Mouse (Mus musculus): ENCODE data around the gene Cd55.
"Not testable (repeated sequence)": the region's sequence is repeated elsewhere in the genome, so short reads cannot be mapped to it uniquely, and the experiment has no call there.

The Cd55 gene

GRCm38 (mm10) chr1:130462084-130462861 lies at the start of gene Cd55:
Gene Cd55, minus strand, starts transcription at chr1:130462744.
- peak; percentile 73 for ATAC-seq (ENCODE audit: insufficient number of reproducible peaks, low FRiP score, low TSS enrichment)

GRCm38 (mm10) chr1:130511823-130512370 lies 49.4 kb upstream of the Cd55 start:
- no peak for ATAC-seq (ENCODE audit: insufficient number of reproducible peaks, low FRiP score, low TSS enrichment)

GRCm38 (mm10) chr1:130508957-130509350 lies 46.4 kb upstream of the Cd55 start:
- no peak for ATAC-seq (ENCODE audit: insufficient number of reproducible peaks, low FRiP score, low TSS enrichment)

GRCm38 (mm10) chr1:130508030-130508956 lies 45.7 kb upstream of the Cd55 start:
- no peak for ATAC-seq (ENCODE audit: insufficient number of reproducible peaks, low FRiP score, low TSS enrichment)

- no peak for ATAC-seq (ENCODE audit: insufficient number of reproducible peaks, low FRiP score, low TSS enrichment)
Measured at GRCm38 (mm10) chr1:130507408-130507807, 44.9 kb upstream of the Cd55 start.

GRCm38 (mm10) chr1:130499962-130500361 lies 37.4 kb upstream of the Cd55 start:
- ATAC-seq (ENCODE audit: insufficient number of reproducible peaks, low FRiP score, low TSS enrichment), result no peak

GRCm38 (mm10) chr1:130498331-130498730 lies 35.8 kb upstream of the Cd55 start:
- ATAC-seq (ENCODE audit: insufficient number of reproducible peaks, low FRiP score, low TSS enrichment), result no peak

- ATAC-seq (ENCODE audit: insufficient number of reproducible peaks, low FRiP score, low TSS enrichment), result no peak
Measured at GRCm38 (mm10) chr1:130486816-130487545, 24.4 kb upstream of the Cd55 start.

- ATAC-seq (ENCODE audit: insufficient number of reproducible peaks, low FRiP score, low TSS enrichment), result no peak
Measured at GRCm38 (mm10) chr1:130485828-130486620, 23.5 kb upstream of the Cd55 start.

GRCm38 (mm10) chr1:130485376-130485775 lies 22.8 kb upstream of the Cd55 start:
- no peak for ATAC-seq (ENCODE audit: insufficient number of reproducible peaks, low FRiP score, low TSS enrichment)

GRCm38 (mm10) chr1:130474936-130475335 lies 12.4 kb upstream of the Cd55 start:
- ATAC-seq (ENCODE audit: insufficient number of reproducible peaks, low FRiP score, low TSS enrichment), result no peak

- ATAC-seq (ENCODE audit: insufficient number of reproducible peaks, low FRiP score, low TSS enrichment), result no peak
Measured at GRCm38 (mm10) chr1:130474226-130474625, 11.7 kb upstream of the Cd55 start.

GRCm38 (mm10) chr1:130470074-130470473 lies 7.5 kb upstream of the Cd55 start:
- ATAC-seq (ENCODE audit: insufficient number of reproducible peaks, low FRiP score, low TSS enrichment), result no peak

GRCm38 (mm10) chr1:130467453-130467852 lies 4.9 kb upstream of the Cd55 start:
- ATAC-seq (ENCODE audit: insufficient number of reproducible peaks, low FRiP score, low TSS enrichment), result no peak

- ATAC-seq (ENCODE audit: insufficient number of reproducible peaks, low FRiP score, low TSS enrichment), result no peak
Measured at GRCm38 (mm10) chr1:130464173-130464572, 1.6 kb upstream of the Cd55 start.

- peak; percentile 57 for ATAC-seq (ENCODE audit: insufficient number of reproducible peaks, low FRiP score, low TSS enrichment)
Measured at GRCm38 (mm10) chr1:130462867-130463266, 323 bp upstream of the Cd55 start.

GRCm38 (mm10) chr1:130455111-130455510 lies 7.4 kb downstream of the Cd55 start:
- no peak for ATAC-seq (ENCODE audit: insufficient number of reproducible peaks, low FRiP score, low TSS enrichment)

- ATAC-seq (ENCODE audit: insufficient number of reproducible peaks, low FRiP score, low TSS enrichment), result not testable (repeated sequence)
Measured at GRCm38 (mm10) chr1:130442930-130443329, 19.6 kb downstream of the Cd55 start.

GRCm38 (mm10) chr1:130430920-130431319 lies 31.6 kb downstream of the Cd55 start:
- no peak for ATAC-seq (ENCODE audit: insufficient number of reproducible peaks, low FRiP score, low TSS enrichment)
